Mouse (Mus musculus) mouse embryonic stem cell (cell line): ENCODE data around the gene Acer1.

Experiments
- in situ Hi-C, 2 experiments: fragments of 300-500 bp; cut with MboI; formaldehyde crosslinking; loops; 1 replicate in 1 of 2; 3 replicates in 1 of 2; pipeline ENCODE4 v1.14.3; 2019 to 2020; ENCODE audit warnings: low sequenced_read_pairs in 2 of 2, low pct_unique_long_range_greater_than_20kb in 1 of 2, mixed read lengths in 1 of 2; ENCODE audit not compliant: unreplicated experiment in 1 of 2

The Acer1 gene

DNA sequence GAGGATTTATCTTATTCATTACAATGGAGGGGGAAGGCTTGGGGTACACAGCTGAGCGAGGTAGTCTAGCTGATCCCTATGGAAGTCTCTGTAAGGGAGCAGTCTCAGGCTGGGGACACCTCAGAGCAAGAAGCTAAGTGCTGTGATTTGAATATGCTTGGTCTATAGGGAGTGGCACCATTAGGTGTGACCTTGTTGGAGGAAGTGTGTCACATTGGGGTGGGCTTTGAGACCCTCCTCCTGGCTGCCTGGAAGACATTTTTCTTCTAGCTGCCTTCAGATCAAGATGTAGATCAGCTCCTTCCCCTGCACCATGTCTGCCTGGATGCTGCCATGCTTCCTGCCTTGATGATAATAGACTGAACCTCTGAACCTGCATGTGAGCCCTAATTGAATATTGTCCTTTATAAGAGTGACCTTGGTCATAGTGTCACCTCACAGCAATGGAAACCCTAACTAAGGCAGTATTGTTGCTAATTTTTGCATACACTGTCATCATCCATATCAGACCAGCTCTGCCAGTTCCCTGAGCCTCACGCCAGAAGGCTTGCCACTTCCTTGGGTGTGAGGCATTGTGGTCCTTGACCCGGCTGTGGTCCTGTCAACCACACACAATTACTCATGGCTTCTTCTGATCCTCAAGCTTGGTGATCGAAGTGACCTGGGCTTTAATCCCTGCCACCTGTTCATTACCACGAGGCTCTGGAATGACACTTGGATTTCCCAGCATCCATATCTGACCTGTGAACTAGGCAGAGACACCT is 19.1 kb downstream of the Acer1 start:
- in situ Hi-C loops = no loop called here

DNA sequence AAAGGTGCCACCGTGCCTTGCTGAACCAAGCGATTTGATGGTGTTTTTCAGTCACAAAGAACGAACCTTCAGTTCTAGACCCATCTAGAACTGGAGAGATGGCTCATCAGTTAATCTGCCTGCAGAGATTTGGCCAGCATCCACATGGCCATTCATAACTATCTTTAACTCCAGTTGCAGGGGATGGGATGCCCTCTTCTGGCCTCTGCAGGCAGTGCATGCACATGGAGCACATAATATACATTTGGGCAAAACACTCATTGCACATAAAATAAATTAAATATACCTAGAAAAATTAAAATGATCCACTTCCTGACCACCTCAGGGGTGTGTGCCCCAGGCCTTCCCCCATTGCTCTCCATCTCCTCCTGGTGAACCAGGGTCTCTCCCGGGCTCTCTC is 20.0 kb downstream of the Acer1 start:
- in situ Hi-C loops = no loop called here

DNA sequence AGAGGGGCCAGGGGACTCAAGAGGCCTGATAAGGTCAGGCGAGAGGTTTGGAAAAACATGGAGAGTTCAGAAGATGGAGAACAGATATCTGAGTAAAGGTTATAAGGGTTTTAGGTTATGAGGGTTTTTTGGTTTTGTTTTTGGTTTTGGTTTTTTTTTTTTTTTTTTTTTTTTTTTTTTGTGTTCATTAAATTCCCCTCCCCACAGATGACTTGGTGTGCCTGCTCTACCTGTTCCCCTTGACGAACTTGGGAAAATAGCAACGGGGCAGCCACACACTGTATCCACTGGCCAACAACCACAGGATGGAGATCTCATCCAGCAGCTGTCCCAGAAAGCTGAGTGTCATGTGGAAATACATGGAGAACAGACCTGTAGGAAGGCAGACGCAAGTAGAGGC is 23.3 kb downstream of the Acer1 start:
- in situ Hi-C loops = no loop called here

DNA sequence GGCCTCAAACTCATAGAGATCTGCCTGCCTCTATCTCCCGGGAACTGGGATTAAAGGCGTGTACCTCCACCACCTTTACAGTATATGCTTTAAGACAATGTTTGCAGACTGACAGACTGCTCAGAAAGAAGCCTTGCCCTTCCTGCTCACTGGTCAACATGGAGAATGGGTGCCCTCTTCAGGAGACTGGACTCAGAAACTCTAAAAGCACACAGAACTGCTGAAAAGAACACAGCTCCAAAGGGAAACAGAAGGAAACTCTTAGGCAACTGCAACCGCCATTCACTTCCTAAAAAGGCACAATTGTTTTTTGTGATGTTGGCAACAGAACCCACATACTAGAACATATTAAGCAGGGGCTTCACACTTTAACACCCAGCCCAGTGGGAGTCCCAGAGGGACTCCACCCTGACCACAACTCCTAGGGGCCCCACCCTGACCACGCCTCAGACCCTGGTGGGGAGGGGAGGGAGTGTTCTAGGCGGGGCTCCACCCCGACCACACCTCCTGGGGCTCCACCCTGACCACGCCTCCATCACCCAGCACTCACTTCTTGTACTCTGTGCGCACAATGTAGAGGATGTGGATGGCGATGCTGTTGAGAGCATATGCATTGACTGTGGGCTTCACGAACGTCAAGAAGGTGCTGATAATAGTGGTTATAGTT is 24.0 kb downstream of the Acer1 start:
- in situ Hi-C loops = no loop called here

DNA sequence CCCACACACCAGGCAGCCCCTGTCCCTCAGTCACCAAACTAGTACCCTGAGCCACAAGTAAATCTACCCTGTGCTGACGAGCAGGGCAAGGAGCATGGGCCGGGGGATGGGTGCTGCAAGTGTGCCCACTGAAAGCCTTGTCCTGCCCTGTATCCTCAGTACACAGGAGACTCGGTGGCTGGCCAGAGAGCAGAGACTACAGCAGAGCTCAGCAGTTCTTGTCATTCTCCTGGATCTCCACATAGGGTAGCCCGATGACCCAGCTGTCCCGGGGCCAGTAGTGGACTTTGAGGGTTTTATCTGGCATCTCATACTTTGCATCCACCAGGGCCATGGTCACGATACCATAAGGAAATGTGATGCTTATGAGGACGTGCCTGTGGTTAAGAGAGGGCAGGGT is 27.1 kb downstream of the Acer1 start:
- in situ Hi-C loops = no loop called here

DNA sequence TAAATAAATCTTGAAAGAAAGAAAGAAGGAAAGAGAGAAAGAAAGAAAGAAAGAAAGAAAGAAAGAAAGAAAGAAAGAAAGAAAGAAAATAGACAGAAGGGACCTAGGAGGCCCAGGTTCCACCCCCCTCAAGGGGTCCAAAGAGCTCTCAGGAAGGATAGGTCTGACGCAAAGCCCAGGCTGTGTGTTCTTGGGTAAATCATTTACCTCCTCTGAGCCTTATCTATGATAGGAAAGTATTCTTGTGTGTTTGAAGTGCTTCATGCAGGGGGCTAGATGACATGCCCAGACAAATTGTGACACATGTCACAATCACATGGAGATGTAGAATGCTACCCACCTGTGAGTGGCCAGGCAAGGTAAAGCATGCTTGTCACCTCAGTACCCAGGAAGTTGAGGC is 29.3 kb downstream of the Acer1 start:
- in situ Hi-C loops = no loop called here

DNA sequence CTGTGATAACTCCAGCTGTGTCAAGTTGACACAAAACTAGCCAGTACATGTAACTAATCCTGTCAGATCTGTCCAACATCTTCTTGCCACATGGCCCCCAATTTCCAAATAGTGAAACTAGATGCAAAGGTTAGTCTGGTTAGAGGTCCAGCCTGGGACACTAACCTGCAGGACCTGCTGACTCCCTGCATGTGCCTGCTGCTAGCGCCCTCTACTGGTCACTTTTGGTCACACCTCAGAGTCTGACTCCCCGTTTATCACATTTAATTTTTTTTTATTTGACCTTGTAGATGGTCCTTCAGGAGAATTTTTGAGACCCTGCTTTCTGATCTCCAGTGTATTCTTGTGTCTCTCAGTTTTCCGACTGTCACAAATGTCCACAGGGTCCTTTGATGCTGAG is 31.0 kb downstream of the Acer1 start:
- in situ Hi-C loops = no loop called here

DNA sequence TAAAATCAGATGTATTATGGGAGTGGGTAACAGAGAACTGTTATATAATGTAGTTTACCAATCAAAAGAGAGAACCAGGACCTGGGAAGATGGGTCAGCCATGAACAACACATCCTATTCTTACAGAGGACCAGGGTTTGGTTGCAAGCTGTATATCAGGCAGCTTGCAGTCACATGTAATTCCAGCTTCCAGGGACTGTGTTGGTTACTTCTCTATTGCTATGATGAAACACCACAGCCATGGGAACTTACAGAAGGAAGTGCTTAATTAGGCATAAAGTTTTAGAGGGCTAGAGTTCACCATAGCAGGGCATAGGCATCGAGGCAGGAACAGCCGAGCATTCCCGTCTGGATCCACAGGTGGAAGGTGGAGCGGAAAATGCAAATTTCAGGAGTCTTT is 43.2 kb downstream of the Acer1 start:
- in situ Hi-C loops = loop anchor here in 1 of 2 experiments (5.0 kb wide), 1 partner anchor 131 kb away; no protein-coding TSS in a partner anchor

DNA sequence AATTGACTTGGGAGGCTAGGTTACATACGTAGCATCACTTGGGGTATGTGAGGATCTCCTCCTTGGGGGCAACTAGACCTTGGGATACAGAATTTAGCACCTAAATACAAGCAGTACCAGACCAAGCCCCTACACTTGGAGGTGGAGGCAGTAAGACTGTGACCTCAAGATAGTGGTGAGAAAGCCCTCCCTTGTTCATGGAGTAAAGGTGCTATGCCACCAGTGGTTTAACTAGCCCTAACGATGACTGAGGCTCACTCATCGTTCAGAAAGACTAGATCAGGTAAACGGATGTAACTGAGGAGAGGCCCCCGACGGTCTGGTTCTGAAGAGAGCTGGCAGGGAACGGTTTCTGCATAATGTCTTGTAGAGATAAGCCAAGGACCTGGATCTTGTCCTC is 45.2 kb downstream of the Acer1 start:
- in situ Hi-C loops = loop anchor here in 1 of 2 experiments (5.0 kb wide), 1 partner anchor 129 kb away; no protein-coding TSS in a partner anchor

DNA sequence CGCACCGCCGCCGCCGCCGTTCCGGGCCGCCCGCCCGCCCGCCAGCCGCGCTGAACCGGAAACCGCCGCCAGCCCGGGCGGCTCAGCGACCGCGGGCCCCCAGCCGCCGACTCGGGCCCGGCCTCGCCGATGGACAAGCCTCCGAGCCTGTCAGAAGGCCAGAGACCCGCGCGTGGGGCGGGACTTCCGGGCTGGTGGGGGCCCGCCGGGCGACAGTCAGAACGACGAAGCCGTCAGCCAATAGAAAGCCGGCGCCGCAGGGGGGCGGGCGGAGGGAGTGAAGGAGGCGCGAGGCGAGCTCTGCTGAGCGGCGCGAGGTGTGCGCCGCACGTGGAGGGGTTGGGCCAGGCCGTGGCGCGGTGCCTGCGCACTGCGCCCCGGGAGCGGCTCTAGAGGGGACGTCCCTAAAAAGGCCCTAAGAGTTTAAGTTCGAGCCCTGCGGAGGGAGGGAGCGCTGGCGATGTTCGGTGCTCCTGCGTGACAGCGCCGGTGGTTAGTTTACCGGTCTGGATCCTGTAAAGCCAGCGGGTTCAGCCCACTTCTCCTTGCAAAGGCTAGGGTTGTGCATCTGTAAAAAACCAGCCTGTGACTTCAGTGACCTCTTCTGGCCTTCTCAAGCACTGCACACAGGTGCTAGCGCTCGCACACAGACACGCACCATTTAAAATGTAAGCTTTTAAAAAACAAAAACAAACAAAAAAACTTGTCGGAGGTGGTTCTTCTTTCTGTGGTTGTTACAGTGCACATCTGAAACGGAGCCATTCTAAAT is 46.4 kb downstream of the Acer1 start, which contains the start of gene Mllt1:
Mllt1 (minus strand) TSS at position 53 of the 769 bp plus-strand sequence.
- in situ Hi-C loops = loop anchor here in 1 of 2 experiments (5.0 kb wide), 1 partner anchor 128 kb away; no protein-coding TSS in a partner anchor

DNA sequence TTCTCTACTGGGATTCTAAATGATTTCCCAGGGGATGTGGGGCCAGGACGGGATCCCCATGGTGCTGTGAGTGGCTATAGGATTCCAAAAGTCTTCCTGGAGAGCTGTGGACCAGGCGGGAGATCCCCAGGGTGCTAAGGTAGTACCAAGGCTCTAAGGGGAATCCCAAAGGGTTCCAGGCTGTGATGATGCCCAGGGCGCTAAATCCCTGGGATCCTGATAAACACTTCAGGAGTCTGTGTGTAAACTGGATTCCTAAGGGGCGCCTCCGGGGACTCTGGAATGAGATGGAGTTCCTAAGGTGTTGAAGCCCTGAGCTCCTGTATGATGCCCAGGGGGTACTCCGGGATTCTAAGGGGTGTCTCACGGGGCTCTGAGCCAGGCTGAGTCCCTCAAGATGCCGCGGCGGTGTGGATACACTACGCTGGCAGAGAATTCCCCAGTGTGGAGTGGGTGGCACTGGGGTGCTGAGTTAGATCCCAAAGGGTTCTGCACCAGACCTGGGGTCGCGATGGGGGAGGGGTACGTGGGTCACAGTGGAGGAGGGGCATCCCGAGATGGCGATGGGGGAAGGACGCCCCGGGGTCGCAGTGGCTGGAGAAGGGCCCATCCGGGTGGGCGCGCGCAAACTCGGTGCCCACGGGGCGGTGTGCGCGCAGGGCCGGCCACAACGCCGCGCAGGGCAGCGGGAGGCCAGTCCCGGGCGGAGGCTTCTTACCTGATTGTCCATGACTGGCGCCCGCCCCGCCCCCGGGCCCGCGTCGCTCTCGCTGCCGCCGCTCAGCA is 47.2 kb downstream of the Acer1 start:
- in situ Hi-C loops = loop anchor here in 1 of 2 experiments (5.0 kb wide), 1 partner anchor 127 kb away; no protein-coding TSS in a partner anchor

DNA sequence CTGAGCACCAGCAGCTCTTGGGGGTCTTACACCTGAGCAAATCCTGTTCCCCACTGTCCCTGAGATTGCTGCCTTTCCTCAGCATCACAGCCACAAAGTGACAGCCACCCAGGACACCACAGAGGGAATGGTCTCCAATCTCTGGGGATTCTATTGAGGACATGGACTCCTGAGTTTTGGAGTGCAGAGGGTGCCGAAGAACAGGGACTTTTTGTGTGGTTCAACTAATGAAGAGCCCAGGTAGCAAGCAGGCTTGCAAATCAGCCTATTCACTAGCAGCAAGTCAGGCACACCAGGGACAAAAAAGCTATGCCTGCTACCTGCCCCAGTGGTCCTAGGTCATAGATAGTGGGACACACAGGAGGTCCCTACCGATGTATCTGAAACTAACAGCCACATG is 48.5 kb downstream of the Acer1 start:
- in situ Hi-C loops = no loop called here

DNA sequence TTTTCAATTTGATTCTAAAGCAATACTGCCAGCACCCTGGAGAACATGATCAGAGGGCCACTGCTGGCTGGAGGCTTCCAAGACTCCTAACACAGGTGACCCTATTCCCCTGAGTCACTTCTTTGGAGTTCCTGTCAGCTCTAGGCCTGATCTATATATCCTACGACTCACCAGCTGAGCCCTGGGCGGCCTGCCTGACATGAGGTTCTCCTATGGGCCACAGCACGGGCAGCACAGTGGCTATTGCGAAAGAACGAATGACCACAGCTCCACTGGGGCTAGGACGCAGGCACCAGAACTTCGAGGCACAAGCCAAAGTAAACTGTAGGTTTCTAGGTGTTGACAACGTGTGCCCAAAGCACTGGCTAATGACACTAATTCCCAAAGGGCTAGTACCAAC is 51.9 kb downstream of the Acer1 start:
- in situ Hi-C loops = no loop called here

DNA sequence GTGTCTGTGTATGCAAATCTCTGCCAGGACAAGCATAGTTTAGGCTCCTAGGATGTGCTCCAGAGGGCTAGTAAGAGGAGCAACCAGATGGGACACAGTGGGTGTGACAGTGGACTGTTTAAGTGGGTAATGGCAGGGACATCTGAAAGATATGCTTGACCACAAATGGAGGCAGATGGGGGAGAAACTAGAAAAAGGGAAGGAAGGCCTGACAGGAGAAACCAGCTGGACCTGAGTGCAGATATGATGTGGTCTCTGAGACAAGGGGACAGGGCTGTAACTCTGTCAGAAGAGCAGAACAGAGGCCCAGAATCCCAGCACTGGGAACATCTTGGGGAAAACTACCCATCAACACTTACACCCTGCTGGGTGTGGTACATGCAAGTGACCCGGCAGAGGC is 52.4 kb downstream of the Acer1 start:
- in situ Hi-C loops = no loop called here

DNA sequence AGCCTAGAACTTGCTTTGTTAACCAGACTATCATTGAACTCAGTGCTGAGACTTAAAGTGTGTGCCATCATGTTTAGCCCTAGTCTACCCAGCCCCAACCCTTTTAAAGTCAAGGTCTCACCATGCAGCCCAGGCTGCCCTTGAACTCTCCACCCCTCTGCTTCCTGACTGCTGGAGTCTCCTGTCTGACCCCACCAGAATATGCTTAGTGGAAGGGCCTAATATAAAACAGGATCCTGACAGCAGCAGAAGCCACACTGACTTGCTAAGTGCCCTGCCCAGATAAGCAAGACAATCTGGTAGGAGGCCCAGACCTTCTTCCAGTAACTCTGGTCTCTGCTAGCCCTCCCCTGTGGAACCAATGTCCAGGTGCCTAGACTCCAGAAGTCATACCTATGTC is 52.8 kb downstream of the Acer1 start:
- in situ Hi-C loops = no loop called here

DNA sequence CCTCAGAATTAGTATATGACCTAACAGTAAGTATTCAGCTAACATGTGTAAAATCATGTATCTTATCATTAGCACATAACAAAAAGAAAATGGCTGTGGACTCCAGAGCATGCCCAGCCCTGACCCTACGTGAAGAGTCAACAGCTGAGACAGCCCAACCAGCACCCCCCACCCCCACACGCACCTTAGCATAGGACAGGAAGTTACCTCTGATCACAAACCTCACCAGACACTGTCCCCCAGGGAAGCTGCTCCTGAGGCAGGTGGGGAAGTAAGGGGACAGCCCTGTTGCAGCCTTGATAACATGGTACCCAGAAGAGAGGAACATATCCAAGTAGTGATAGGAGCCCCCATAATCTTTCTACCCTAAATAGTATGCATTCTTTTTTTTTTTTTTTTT is 55.9 kb downstream of the Acer1 start:
- in situ Hi-C loops = no loop called here

DNA sequence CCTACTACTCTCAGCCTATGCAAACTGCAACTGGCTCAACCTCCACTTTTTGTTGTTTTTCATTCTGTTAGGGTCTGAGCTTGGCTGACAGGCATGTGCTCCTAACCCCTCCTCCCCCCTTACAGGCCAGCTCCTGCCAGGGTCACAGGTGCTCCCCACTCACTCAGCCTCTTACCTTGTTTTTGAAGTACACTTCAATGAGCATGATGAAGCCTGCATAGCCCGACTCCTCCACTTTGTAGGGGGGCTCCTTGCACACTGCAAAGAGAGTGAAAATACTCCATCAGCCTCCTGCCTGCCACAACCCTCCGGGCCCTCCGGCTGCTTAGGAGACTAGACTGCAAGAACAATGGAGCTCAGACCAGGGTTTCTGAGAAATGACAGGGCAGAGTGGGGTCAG is 62.2 kb downstream of the Acer1 start:
- in situ Hi-C loops = no loop called here

DNA sequence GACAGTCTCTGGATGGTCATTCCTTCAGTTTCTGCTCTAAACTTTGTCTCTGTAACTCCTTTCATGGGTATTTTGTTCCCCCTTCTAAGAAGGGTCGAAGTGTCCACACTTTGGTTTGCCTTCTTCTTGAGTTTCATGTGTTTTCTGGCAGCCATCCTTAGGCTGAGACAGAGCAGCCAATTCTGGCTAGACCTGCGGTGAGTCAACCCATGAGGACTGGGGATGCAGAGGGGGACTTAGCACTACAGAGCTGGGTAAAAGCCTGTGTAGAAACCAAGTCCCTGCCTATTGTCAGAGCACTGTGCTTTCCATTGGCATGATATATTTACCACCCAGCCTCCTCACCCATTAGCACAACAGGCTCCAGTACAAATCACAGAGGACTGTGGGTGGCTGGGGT is 64.8 kb downstream of the Acer1 start:
- in situ Hi-C loops = no loop called here
